Mouse (Mus musculus): Measurements from ENCODE around the gene Mtif3.

GRCm38 (mm10) chr5:146931904-146932553 lies 31.6 kb downstream of the Mtif3 start:
- no peak for TF ChIP-seq CTCF (IDR thresholded peaks at IDR 0.05; ENCODE audit: control insufficient read depth, insufficient read depth, insufficient read length)
- TF ChIP-seq USF1 (IDR thresholded peaks at IDR 0.05; ENCODE audit: low read depth): no peak
- TF ChIP-seq MAX (IDR thresholded peaks at IDR 0.05): no peak

Measured in C2C12 (cell line).